Mouse (Mus musculus): ENCODE measurements at regions not wholly inside any gene's neighbourhood (a gene's known extent, or its start where the extent isn't known, plus 50 kb on each side); places are given as distances from the start of the nearest gene placed in this dataset.

DNA sequence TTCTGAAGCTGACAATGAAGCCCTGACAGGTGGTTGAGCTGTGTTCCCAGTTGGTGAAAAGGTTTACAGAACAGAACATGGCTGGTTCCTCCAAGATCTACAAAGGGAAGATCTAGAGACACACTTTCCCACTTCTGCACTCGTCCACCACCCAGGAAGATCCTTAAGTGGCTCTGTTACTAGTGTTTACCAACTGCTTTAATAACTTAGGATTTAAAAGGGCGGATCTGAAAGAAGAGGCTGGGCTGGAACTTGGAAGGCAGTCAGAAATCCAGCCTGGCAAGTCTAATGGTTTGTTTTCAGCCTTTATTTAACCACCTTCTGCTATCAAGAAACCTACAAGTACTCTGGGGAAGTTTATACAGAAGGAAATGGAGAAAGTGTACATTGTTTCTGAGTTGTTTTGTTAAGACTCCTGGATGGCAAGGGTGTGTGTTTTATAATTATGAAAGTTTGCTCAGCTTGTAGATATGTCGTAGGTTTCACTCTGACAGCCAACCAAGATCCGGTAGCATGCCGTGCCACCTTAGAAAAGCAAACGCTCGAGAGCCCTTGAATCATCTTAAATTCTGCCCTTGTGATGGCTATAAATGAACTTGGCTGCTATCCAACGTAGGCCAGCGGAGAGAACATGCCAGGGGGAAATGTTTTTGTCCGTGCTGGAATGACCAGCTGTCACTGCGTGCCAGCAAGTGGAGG lies 248.5 kb downstream of the Plk2 start:
- TF ChIP-seq POLR2A (IDR thresholded peaks at IDR 0.05; ENCODE audit: borderline replicate concordance, low read depth, low read length) (no peak), CTCF (IDR thresholded peaks at IDR 0.05; ENCODE audit: low read depth, low read length) (no peak)
